Mouse (Mus musculus) cortical plate, adult 2 months (tissue): ENCODE data around the gene 1700003E16Rik.

Source experiments
- CTCF ChIP-seq: fragments of 200-500 bp; IDR thresholded peaks from 2 replicates; pipeline ENCODE4 v1.5.1; 2011; ENCODE audit warnings: mild to moderate bottlenecking, control low read depth, low read length; ENCODE audit not compliant: insufficient read depth; ENCODE audit errors: extremely low read depth
- POLR2A ChIP-seq: fragments of 200-500 bp; IDR thresholded peaks from 2 replicates; pipeline ENCODE4 v1.6.1; 2011; ENCODE audit warnings: mild to moderate bottlenecking, low read length, control low read depth; ENCODE audit not compliant: insufficient read depth; ENCODE audit errors: extremely low read depth

- no peak for TF ChIP-seq CTCF
- no peak for TF ChIP-seq POLR2A
Observed at GRCm38 (mm10) chr6:83127419-83127818, 28.8 kb upstream of the 1700003E16Rik start.
